Mouse (Mus musculus) CD4-positive naive resting alpha-beta T cell, adult 76 days (primary cell): ENCODE results near the gene Kdm4d. TPM values are rescaled to one million over a fixed set of nuclear protein-coding genes. Genes with fewer than 3 reads are reported as not detected.

Experiments used
- total RNA-seq: library from RNA; stranded (reverse); gene quantifications from one replicate; pipeline ENCODE4 v1.2.4, GENCODE M21; 2023

Gene Kdm4d
- not detected for total RNA-seq

DNA sequence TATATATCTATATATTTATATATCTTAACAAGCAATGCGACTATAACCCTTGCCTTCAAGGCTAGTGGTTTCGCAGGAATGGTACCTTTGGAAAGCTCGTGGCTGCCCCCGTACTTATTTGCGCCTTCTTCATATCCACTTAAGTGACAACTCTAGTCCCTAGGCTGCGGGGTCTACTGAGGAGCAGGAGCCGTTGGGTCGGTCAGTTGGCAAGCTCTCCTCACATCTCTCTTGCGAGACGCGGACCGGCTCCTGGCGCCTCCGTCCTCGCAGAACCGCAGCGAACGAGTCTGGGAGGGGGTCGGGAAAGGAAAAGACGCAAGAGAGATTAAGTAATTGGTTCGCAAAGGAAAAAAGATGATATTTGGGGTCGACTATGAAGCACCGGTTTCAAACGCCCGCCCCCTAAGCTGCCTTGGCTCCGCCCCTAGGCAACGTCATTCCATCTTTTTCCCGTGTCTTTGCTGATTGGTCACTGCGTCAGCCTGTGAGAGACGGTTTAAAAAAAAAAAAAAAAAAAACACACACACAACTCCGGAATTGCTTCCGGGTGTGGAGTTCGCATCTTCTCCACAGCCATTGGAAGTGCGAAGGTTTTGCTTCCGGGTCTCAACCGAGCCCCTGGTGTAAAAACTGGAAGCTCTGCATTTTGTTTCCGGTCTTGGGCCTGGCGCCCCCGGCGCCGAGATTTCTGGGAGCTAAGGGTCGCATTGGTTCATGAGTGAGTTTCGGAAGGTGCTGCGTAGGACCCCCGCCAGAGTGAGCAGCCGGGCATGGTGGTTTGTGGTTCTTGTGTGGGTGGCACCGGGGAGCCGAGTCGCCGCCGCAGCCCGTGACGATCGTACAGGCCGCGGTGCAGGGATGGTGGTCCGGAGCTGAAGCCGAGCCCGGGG, at the start of gene Kdm4d, which contains the start of gene Cwc15:
Gene Kdm4d, minus strand, starts transcription at position 460 of the 893 bp plus-strand sequence.
Gene Cwc15, plus strand, starts transcription at position 595 of the 893 bp plus-strand sequence.

Other genes starting within 250 kb of the Kdm4d start
- 167 TPM for gene Sesn3, start 225.4 kb downstream of the Kdm4d start, total RNA-seq
- gene Endod1, start 119.0 kb downstream of the Kdm4d start, total RNA-seq = 5.2 TPM
- gene Cwc15, start 135 bp upstream of the Kdm4d start, total RNA-seq = 122 TPM
- 0.06 TPM for gene Amotl1, start 144.6 kb upstream of the Kdm4d start, total RNA-seq
- not detected for gene Piwil4, start 240.3 kb upstream of the Kdm4d start, total RNA-seq